Mouse (Mus musculus) heart, adult 2 months (tissue): Measurements from ENCODE around the gene Sde2. TPM values are rescaled to one million over a fixed set of nuclear protein-coding genes. Genes with fewer than 3 reads are reported as not detected.

Experiments used
- DNase-seq, 2 experiments: peaks; one replicate each; pipeline ENCODE4 v3.0.0; 2021
- H3K27ac ChIP-seq: fragments of 200-600 bp; 2 replicates; pipeline ENCODE4 v1.8.1; 2022
- H3K27me3 ChIP-seq: fragments of 200-500 bp; 2 replicates; pipeline ENCODE4 v1.6.1; 2012; ENCODE audit warnings: mild to moderate bottlenecking, low read length, inconsistent platforms, mixed read lengths; ENCODE audit not compliant: control insufficient read depth, insufficient read depth
- H3K36me3 ChIP-seq: fragments of 200-500 bp; 2 replicates; pipeline ENCODE4 v1.6.1; 2012; ENCODE audit warnings: low read length, inconsistent platforms; ENCODE audit not compliant: control insufficient read depth, insufficient read depth
- H3K4me1 ChIP-seq: fragments of 200-500 bp; 2 replicates; pipeline ENCODE4 v1.6.1; 2011; ENCODE audit warnings: low read length; ENCODE audit not compliant: control insufficient read depth, insufficient read depth
- H3K4me3 ChIP-seq: fragments of 200-600 bp; 2 replicates; pipeline ENCODE4 v1.8.1; 2022
- H3K79me2 ChIP-seq: fragments of 200-500 bp; replicated peaks from 2 replicates; pipeline ENCODE4 v1.6.1; 2012; ENCODE audit warnings: mild to moderate bottlenecking, inconsistent platforms, low read length, moderate library complexity, mixed read lengths; ENCODE audit not compliant: control insufficient read depth, insufficient read depth
- H3K9ac ChIP-seq: fragments of 200-500 bp; 2 replicates; pipeline ENCODE4 v1.6.1; 2012; ENCODE audit warnings: low read depth, mild to moderate bottlenecking, control low read depth, inconsistent platforms, low read length, mixed read lengths
- CTCF ChIP-seq: fragments of 200-600 bp; IDR thresholded peaks from 2 replicates; pipeline ENCODE4 v1.8.1; 2022; ENCODE audit warnings: antibody characterized with exemption, mild to moderate bottlenecking, moderate library complexity
- EP300 ChIP-seq: fragments of 200-500 bp; IDR thresholded peaks from 2 replicates; pipeline ENCODE4 v1.6.1; 2011; ENCODE audit warnings: low read depth, low read length, control low read depth; ENCODE audit not compliant: insufficient read depth
- POLR2A ChIP-seq: fragments of 200-500 bp; IDR thresholded peaks from 2 replicates; pipeline ENCODE4 v1.6.1; 2011; ENCODE audit warnings: mild to moderate bottlenecking, low read depth, low read length, control low read depth; ENCODE audit not compliant: insufficient read depth
- WGBS: fragments of 180-500 bp; shearing (Covaris S2); methylation state at CpG from one replicate; pipeline ENCODE4 v1.1.7; 2018; 5-methylcytosine and 5-hydroxymethylcytosine counted together
- intact Hi-C: fragments of 180-260 bp; cut with DNase I; formaldehyde crosslinking; loops from one replicate; pipeline ENCODE4 v1.15.1; 2025
- polyA plus RNA-seq: library from polyadenylated mRNA; depleted of rRNA; stranded (reverse); fragments of >200 nt; gene quantifications from 2 replicates; pipeline ENCODE4 v1.2.3, GENCODE M21; 2012
- total RNA-seq, 2 experiments: library from RNA; stranded (reverse); gene quantifications; 2 replicates each; pipeline ENCODE4 v1.2.3; 2021

Gene Sde2
- total and polyA plus RNA-seq, 3 experiments, result 5.0 to 12.1 (median 11.7) TPM

DNA sequence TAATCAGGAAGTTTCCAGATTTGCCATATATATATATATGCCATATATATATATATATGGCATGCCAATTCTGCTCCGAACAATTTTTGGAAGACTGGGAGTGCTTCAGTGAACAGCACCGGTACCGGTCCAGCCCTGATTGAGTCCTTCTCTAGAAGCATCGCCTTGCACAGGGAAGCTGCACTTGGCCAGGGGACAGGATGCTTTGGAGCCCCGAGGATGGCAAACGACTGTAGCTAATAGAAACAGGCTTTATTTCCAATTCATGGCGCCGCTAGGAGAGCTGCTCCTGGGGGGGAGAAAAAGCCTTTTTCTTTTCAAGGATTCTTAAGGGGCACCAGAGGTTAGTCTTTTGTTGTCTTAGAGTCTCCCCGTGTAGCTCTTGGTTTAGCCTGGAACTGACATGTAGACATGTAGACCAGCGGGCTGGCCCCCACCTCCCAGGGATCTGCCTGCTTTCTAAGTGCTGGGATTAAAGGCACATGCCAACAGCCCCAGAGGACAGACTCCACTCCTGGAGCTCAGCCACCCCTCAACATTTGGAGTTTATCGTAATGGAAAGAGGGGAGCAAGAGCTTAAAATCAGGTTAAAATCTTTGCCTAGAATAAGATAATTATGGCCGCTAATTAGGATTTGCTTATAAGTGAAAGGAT lies 35.4 kb upstream of the Sde2 start:
- Histone ChIP-seq H3K79me2 (peaks cover under 1% of the 10 kb centered on the region), H3K4me3 (no peak overlapping the region), H3K27me3 (no peaks in the 10 kb centered on the region), H3K36me3 (peaks cover 12% of the 10 kb centered on the region), H3K9ac (no peak overlapping the region), H3K4me1 (peaks cover under 1% of the 10 kb centered on the region), H3K27ac (no peak overlapping the region)
- no peak for DNase-seq
- TF ChIP-seq POLR2A, result no peak
- no peak for TF ChIP-seq EP300
- no peak for TF ChIP-seq CTCF
- intact Hi-C loops, result loop anchor here (2.0 kb wide), 1 partner anchor 15 kb away; no protein-coding TSS in a partner anchor
- 78% methylated on average over 12 of the region's 12 CpGs for WGBS

- Histone ChIP-seq H3K27ac (no peak overlapping the region), H3K4me3 (no peak overlapping the region), H3K4me1 (no peaks in the 10 kb centered on the region; the same call in 1 of the 2 replicates), H3K27me3 (no peaks in the 10 kb centered on the region), H3K79me2 (no peaks in the 10 kb centered on the region), H3K9ac (no peak overlapping the region), H3K36me3 (peaks cover 3% of the 10 kb centered on the region; the same call in 1 of the 2 replicates)
- no peak for DNase-seq
- intact Hi-C loops, result no loop called here
- WGBS, result 75% methylated on average over 2 of the region's 2 CpGs
- TF ChIP-seq POLR2A (no peak), EP300 (no peak), CTCF (no peak)
These were observed 32.9 kb upstream of the Sde2 start for GRCm38 (mm10) chr1:180818000-180818399.

DNA sequence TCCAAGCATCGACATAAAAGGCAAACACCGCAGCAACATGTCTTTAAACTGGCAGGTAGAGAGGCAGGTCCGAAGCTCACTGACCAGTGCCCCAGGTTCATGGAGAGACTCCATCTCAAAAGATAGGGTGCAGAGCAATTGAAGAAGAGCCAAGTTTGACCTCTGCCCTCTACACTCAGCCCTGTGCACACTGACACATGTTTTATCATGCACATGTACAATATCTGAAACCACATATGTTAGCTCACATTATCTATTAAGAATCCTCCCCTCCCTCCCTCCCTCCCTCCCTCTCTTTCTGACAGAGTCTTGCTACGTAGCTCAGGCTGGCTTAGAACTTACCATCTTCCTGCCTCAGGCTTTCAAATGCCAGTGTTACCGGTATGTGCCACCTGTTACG lies 29.8 kb upstream of the Sde2 start:
- Histone ChIP-seq H3K36me3 (no peaks in the 10 kb centered on the region), H3K79me2 (no peaks in the 10 kb centered on the region), H3K27me3 (no peaks in the 10 kb centered on the region), H3K4me1 (peaks cover 3% of the 10 kb centered on the region), H3K4me3 (no peak overlapping the region), H3K9ac (no peak overlapping the region), H3K27ac (no peak overlapping the region)
- intact Hi-C loops, result no loop called here
- WGBS, result 88% methylated on average over 6 of the region's 6 CpGs
- DNase-seq, result no peak
- TF ChIP-seq EP300 (no peak), POLR2A (no peak), CTCF (no peak)

DNA sequence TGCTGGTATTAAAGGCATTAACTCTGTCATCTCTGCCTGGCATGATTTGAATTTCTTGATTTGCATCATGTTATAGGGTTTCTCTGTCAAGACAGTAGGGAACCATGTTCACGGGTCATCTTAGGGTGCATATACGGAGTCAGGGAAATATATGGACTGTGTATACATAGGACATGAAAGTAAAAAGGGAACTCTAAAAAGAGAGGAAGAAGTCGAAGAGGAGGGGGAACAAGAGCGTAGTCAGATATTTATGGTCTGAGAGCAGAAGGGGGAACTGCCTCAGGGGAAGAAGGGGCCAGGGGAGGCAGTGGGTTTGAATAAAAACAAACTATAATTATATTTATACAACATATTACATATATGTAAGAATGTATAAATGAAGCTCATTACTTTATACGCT lies 28.7 kb upstream of the Sde2 start:
- Histone ChIP-seq H3K4me3 (no peak overlapping the region), H3K27me3 (no peaks in the 10 kb centered on the region), H3K9ac (no peak overlapping the region), H3K4me1 (peaks cover 3% of the 10 kb centered on the region), H3K36me3 (no peaks in the 10 kb centered on the region), H3K79me2 (no peaks in the 10 kb centered on the region), H3K27ac (no peak overlapping the region)
- TF ChIP-seq CTCF, result no peak
- TF ChIP-seq POLR2A, result no peak
- TF ChIP-seq EP300, result no peak
- 90% methylated on average over 5 of the region's 5 CpGs for WGBS
- intact Hi-C loops, result no loop called here
- no peak for DNase-seq

- Histone ChIP-seq H3K79me2 (no peaks in the 10 kb centered on the region), H3K9ac (no peak overlapping the region), H3K27ac (no peak overlapping the region; the same call in 1 of the 2 replicates), H3K4me1 (peaks cover 3% of the 10 kb centered on the region), H3K4me3 (no peak overlapping the region), H3K36me3 (no peaks in the 10 kb centered on the region), H3K27me3 (no peaks in the 10 kb centered on the region)
- intact Hi-C loops, result no loop called here
- 62% methylated on average over 3 of the region's 3 CpGs for WGBS
- no peak for DNase-seq
- no peak for TF ChIP-seq POLR2A
- TF ChIP-seq CTCF, result no peak
- no peak for TF ChIP-seq EP300
These were observed 27.2 kb upstream of the Sde2 start for GRCm38 (mm10) chr1:180823716-180824115.

GRCm38 (mm10) chr1:180824721-180825120 lies 26.2 kb upstream of the Sde2 start:
- intact Hi-C loops, result no loop called here
- no peak overlapping the region for H3K4me3 ChIP-seq

More at GRCm38 (mm10) chr1:180824721-180825120, 26.2 kb upstream of the Sde2 start:
- Histone ChIP-seq H3K27ac (peak overlapping the region; percentile 64), H3K27me3 (no peaks in the 10 kb centered on the region), H3K79me2 (no peaks in the 10 kb centered on the region), H3K36me3 (no peaks in the 10 kb centered on the region), H3K9ac (no peak overlapping the region; the same call in 1 of the 2 replicates), H3K4me1 (peaks cover 3% of the 10 kb centered on the region)
- 45% methylated on average over 3 of the region's 3 CpGs for WGBS
- peak; percentile 72 to 74 for DNase-seq
- no peak for TF ChIP-seq CTCF
- TF ChIP-seq EP300, result peak; percentile 63; the same call in 1 of the 2 replicates
- TF ChIP-seq POLR2A, result 0 out of 2 replicates have a peak, but pooled peaks have one; percentile 31
